Mouse (Mus musculus) olfactory bulb, adult 2 months (tissue): Measurements from ENCODE around the gene Tmem81.

Experiments used
- CTCF ChIP-seq: fragments of 200-500 bp; IDR thresholded peaks from 2 replicates; pipeline ENCODE4 v1.5.1; 2012; ENCODE audit warnings: low read depth, mild to moderate bottlenecking, low read length, moderate library complexity; ENCODE audit not compliant: insufficient read depth
- POLR2A ChIP-seq: fragments of 200-500 bp; IDR thresholded peaks from 2 replicates; pipeline ENCODE4 v1.6.1; 2012; ENCODE audit warnings: mild to moderate bottlenecking, low read depth, low read length, moderate library complexity; ENCODE audit not compliant: insufficient read depth

GRCm38 (mm10) chr1:132476575-132476927, 29.5 kb upstream of the Tmem81 start:
- TF ChIP-seq CTCF (no peak), POLR2A (no peak)
